Mouse (Mus musculus): ENCODE data around the gene Dnase1. TPM values are rescaled to one million over a fixed set of nuclear protein-coding genes. Genes with fewer than 3 reads are reported as not detected.
"Not testable (repeated sequence)": the region's sequence is repeated elsewhere in the genome, so short reads cannot be mapped to it uniquely, and the experiment has no call there.

Gene Dnase1
- 0.27 and 0.38 TPM in 2 replicates for polyA plus RNA-seq (2012; rRNA removed)

DNA sequence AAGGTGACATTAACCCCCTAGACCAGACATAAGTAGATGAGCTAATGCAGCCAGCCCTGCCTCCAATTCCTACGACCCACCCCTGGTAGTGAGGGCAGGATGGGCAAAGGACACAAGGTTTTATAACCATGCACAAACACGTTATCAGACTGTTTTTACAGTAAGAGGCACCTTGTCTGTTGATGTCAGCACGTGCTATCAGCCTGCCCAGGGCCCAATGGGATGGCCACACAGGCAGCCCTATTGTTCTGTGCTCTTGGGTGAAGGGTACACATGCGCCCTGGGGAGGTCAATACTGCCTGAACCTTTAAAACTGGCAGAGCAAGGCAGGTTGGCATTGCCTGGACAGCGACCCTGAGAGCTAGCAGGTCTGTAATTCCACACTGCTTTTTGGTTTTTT, at the start of gene Dnase1:
TSS of gene Dnase1 (plus strand) at position 136 of the 400 bp plus-strand sequence.
- DNase-seq (ENCODE audit: low read depth), result no peak

GRCm38 (mm10) chr16:3988410-3988809, 48.3 kb upstream of the Dnase1 start:
- no peak for DNase-seq (ENCODE audit: low read depth)

- peak; percentile 64 for DNase-seq (ENCODE audit: low read depth)
These were observed 33.0 kb upstream of the Dnase1 start, which contains the start of gene Slx4 for GRCm38 (mm10) chr16:4003489-4004398. Gene Slx4 (minus strand): TSS chr16:4003770.

DNA sequence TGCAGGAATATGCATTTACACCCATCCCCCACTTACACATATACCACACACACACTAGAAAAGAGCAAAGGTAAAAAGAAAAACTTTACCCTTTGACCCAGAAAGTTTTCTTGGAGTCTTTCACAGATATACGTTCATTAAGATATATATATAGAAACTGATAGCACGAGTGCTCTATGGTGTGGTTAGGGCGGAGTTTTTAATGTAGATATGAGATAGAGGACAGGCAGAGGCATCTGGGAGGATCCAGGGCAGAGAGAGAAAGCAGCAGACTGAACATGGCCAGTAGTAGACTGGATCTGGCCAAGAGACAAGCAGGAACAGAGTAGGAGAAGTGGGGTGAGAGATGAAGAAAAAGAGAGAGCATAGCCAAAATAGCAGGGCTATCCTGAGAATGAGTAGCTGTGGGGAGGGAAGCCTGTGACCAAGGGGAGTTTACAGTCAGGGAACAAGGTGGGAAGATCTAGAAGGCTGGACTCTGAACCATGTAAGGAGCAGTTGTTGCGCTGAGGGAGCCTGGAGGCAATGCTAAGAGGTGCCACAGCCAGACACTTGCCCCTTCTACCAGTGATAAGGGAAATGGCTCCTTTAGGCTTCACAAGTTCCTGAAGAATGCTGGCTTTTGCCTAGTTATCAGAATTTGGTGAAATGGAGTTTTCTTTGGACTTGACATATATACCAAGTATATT, 23.7 kb upstream of the Dnase1 start:
- no peak for DNase-seq (ENCODE audit: low read depth)

- no peak for DNase-seq (ENCODE audit: low read depth)
These were observed 22.6 kb upstream of the Dnase1 start for GRCm38 (mm10) chr16:4014040-4014668.

DNA sequence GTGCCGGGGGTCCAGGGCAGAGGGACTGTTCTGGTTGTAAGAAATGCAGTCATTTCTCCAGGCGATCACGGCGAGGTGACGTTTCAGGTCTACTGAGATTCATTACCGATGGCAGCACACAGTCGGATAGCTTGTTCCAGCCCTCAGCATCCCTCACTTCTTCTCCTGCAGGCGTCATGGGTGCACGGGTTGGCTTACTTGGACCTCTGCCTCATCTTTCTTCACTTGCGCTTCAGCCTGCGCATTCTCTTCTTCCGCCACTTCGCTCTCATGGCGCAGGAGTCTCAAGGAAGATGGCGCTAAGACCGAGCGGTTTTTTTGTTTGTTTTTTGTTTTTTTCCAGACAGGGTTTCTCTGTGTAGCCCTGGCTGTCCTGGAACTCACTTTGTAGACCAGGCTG, 20.0 kb upstream of the Dnase1 start:
- DNase-seq (ENCODE audit: low read depth), result not testable (repeated sequence)

DNA sequence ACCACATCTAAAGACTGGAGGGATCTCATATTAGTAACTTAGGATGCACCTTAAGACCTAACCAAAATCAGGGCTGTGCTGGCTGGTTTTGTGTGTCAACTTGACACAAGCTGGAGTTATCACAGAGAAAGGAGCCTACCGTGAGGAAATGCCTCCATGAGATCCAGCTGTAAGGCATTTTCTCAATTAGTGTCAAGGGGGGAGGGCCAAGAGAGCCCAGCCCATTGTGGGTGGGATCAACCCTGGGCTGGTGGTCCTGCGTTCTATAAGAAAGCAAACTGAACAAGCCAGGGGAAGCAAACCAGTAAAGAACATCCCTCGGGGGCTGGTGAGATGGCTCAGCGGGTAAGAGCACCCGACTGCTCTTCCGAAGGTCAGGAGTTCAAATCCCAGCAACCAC, 19.3 kb upstream of the Dnase1 start:
- not testable (repeated sequence) for DNase-seq (ENCODE audit: low read depth)

- DNase-seq (ENCODE audit: low read depth), result no peak
These were observed 15.5 kb upstream of the Dnase1 start for GRCm38 (mm10) chr16:4021241-4021640.

- no peak for DNase-seq (ENCODE audit: low read depth)
These were observed 14.0 kb upstream of the Dnase1 start for GRCm38 (mm10) chr16:4022719-4023118.

- no peak for DNase-seq (ENCODE audit: low read depth)
These were observed 10.1 kb upstream of the Dnase1 start for GRCm38 (mm10) chr16:4026672-4027071.

DNA sequence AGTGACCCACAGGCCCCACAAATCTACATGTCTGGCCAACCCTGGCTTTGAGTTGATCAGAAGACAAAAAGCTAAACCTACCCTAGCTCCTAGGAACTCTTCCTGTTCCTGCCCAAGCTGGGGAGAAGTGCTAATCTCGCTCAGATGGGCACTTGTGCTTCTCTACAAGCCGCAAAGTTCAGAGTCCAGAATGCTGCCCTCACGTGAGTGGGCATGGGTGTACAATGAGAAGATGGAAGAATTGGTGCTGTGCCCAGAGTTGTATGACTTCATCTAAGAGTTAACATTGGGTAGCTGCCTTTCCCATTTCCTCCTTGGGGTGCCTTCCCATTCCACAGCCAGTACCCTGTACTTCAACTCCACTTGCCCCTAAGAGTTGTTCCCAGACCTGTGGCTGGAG, 9.5 kb upstream of the Dnase1 start:
- DNase-seq (ENCODE audit: low read depth), result no peak

DNA sequence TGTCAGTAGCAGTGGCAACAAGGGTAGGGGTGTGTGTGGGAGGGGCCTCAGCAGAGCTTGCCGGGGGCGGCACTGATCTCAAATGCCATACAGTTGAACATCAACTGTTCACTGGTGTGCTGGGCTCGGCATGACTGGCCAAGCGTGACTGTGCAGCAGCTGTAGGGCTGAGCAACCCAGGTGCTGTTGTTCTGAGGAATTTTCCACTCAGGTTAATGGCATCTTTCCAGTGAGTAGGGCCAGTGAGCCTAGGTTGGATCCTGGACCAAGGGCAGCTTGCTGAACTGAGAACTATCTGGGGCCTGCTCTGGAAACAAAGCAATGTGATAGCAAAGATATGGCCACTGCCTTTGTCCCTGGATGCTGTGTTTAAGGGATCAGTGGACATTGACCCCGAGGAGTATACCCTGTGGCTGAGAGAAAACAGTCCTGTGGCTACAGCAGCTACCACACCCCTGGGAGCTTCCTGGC, 7.3 kb upstream of the Dnase1 start:
- DNase-seq (ENCODE audit: low read depth), result no peak

DNA sequence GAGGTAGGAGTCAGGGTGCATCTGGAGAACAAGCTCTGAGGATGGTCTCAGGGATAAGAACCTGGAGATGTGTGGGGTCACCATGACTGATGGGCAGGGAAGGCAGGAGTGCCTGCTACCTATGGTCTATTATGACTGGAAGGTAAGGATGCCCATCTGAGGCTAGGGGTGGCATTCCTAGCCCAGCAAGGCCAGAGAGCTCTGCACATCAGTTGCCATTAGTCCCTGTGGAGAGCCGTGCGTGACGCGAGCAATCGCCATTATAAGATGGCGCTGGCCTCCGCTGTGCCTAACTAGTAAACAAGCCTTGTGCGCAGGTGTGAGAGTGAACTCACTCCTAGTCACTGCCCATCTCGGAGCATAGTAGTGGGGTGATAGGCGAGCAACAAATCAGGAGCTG, 6.2 kb upstream of the Dnase1 start:
- no peak for DNase-seq (ENCODE audit: low read depth)

DNA sequence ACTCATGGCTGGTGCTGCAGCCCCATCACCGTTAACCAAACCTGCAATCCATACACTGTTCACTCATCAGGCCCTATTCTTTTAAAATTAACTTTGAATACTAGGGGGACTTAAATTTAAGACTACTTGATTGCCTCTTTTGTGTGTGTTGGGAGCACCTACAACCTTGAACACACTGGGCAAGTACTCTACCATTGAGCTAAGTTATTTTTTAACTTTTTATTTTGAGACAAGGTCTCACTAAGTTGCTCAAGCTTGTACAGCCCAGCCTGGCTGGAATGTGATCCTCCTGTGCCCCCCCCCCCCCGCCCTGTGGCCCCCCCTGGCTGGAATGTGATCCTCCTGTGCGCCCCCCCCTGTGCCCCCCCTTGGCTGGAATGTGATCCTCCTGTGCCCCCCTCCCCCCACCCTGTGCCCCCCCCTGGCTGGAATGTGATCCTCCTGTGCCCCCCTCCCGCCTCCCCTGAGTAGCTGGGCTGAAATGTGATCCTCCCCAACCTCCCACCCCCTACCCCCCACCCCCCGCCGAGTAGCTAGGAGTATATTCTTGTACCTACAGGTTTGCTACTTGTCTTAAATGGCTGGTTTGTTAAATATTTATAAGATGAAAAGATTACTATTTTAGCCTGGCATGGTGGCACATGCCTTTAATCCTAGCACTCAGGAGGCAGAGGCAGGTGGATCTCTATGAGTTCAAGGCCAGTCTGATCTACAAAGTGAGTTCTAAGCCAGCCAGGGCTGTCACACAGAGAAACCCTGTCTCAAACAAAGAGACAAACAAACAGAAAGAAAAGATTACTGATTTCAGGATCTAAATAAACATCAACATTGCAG, 5.1 kb upstream of the Dnase1 start:
- DNase-seq (ENCODE audit: low read depth), result no peak

GRCm38 (mm10) chr16:4032341-4032748, 4.4 kb upstream of the Dnase1 start:
- no peak for DNase-seq (ENCODE audit: low read depth)

DNA sequence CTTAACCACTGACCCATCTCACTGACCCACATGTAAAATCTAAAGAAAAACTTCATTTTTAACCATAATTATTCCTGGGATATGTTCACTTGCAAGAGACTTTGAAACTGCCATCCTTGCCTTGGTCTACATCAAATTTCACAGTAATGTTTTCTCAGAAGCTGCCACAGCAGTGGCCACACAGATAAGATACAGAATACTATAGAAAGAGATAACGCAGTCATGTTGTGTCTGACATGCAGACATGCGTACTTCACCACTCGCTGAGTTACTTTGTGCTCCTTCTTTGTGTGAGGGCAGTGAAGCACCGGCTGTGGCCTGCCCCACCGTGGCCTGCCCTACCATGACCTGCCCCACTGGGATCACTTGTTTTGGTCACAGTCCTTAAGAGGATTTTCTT, 2.8 kb upstream of the Dnase1 start:
- DNase-seq (ENCODE audit: low read depth), result no peak

- no peak for DNase-seq (ENCODE audit: low read depth)
These were observed 2.3 kb upstream of the Dnase1 start for GRCm38 (mm10) chr16:4034476-4034875.

GRCm38 (mm10) chr16:4035575-4035974, 1.2 kb upstream of the Dnase1 start:
- DNase-seq (ENCODE audit: low read depth), result no peak

DNA sequence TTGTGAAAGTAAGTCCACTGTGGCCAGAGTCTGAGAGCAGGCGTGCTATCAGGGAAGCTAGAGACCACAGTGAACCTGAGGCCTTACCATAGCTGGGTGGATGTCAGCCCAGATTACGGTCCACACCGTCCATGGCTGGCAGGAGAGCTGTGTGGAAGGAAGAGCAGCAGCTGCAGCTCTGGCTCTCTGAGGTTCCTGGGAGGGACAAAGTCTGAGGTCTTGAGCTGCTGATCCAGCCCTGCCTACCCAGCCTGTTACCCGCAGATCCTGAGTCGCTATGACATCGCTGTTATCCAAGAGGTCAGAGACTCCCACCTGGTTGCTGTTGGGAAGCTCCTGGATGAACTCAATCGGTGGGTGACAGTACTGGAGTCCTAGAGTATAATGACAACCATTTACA, 948 bp downstream of the Dnase1 start:
- no peak for DNase-seq (ENCODE audit: low read depth)

DNA sequence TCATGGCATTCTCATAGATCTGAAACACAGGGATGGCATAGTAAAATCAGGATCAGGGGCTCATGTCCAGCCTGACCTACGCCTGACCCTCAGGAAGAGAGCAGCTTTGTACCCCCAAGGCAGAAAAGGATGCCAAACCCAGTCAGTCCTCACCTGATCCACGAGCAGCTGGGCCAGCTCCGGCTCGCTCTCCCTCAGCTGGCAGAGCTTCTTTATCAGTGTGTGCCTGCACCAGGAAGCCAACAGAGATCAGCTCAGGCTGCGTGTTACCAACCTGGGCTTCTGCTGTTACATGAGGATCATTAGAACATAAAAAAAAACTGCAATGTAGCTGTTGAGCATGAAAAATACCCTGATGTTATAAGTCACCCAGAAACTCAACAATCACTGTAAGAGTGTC, 3.5 kb downstream of the Dnase1 start:
- no peak for DNase-seq (ENCODE audit: low read depth)

DNA sequence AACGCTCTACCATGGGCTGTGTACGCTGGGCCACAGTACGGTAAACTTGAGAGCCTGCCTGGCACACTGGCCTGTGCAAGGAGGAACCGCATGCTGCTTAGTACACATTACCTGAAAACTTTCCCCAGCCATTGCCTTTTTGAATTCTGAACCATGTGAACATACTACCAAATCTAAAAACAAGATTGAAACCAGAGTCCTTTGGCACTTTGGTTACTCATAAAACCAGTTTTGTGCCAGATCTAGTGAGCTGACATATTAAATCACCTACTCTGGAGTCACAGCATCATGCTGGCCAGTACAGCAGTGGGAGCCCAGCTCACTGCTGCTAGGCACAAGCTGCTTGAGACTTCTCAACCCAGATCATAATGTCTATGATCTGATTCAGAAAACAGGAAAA, 4.9 kb downstream of the Dnase1 start:
- DNase-seq (ENCODE audit: low read depth), result no peak
